Mouse (Mus musculus) left cerebral cortex, adult 2 months (tissue): ENCODE results near the gene Gm3139. TPM values are rescaled to one million over a fixed set of nuclear protein-coding genes. Genes with fewer than 3 reads are reported as not detected.
"Not testable (repeated sequence)": the region's sequence is repeated elsewhere in the genome, so short reads cannot be mapped to it uniquely, and the experiment has no call there.

Experiments used
- DNase-seq, 2 experiments: peaks; one replicate each; pipeline ENCODE4 v3.0.0; 2021 to 2022; ENCODE audit warnings: low spot score in 2 of 2, mixed read lengths in 1 of 2; ENCODE audit errors: extremely low spot score in 1 of 2
- H3K27ac ChIP-seq: fragments of 200-600 bp; 2 replicates; pipeline ENCODE4 v1.8.1; 2022
- H3K4me3 ChIP-seq: fragments of 200-600 bp; 2 replicates; pipeline ENCODE4 v1.8.1; 2022
- intact Hi-C: fragments of 180-260 bp; cut with DNase I; formaldehyde crosslinking; loops from one replicate; pipeline ENCODE4 v1.15.1; 2025
- long read RNA-seq, 2 experiments: library from polyadenylated mRNA; stranded (forward); transcript quantifications; one replicate each; pipeline ENCODE4 v2.0.0; 2021; ENCODE audit warnings: borderline mapping rate in 2 of 2
- total RNA-seq, 2 experiments: library from RNA; stranded (reverse); gene quantifications; 2 replicates each; pipeline ENCODE4 v1.2.3; 2021

Gene Gm3139
- total RNA-seq, result not detected
- long read RNA-seq, experiment 1, result 0 reads
- long read RNA-seq, experiment 2, result 0 reads

- H3K27ac ChIP-seq, H3K4me3 ChIP-seq, DNase-seq, intact Hi-C loops: not testable (repeated sequence)
Measured at GRCm38 (mm10) chr5:94525987-94526386, at the start of gene Gm3139. TSS of gene Gm3139 (plus strand) at chr5:94526287.

Other genes starting within 250 kb of the Gm3139 start
- gene A430089I19Rik, start 219.5 kb upstream of the Gm3139 start, total RNA-seq, result not detected
- gene Gm6502, start 211.9 kb upstream of the Gm3139 start, total RNA-seq, result not detected
- not detected for gene AA792892, start 186.5 kb upstream of the Gm3139 start, total RNA-seq
- not detected for gene Gm7682, start 80.5 kb upstream of the Gm3139 start, total RNA-seq
- not detected for gene Gm3147, start 90.1 kb downstream of the Gm3139 start, total RNA-seq
- gene Gm6509, start 97.7 kb downstream of the Gm3139 start, total RNA-seq, result not detected
- gene Gm6205, start 122.1 kb downstream of the Gm3139 start, total RNA-seq, result not detected